Mouse (Mus musculus) liver, adult 2 months (tissue): ENCODE measurements around the gene Gm49450. TPM values are rescaled to one million over a fixed set of nuclear protein-coding genes. Genes with fewer than 3 reads are reported as not detected.

Experiments used
- DNase-seq: peaks from one replicate; pipeline ENCODE4 v3.0.0-alpha.2; 2011; ENCODE audit warnings: low read depth, low spot score; ENCODE audit errors: extremely low read depth
- H3K27ac ChIP-seq: fragments of 200-500 bp; replicated peaks from 2 replicates; pipeline ENCODE4 v1.5.1; 2012; ENCODE audit warnings: low read depth, mild to moderate bottlenecking, control low read depth, inconsistent platforms, low read length; ENCODE audit not compliant: insufficient read depth
- H3K27me3 ChIP-seq: fragments of 200-500 bp; 2 replicates; pipeline ENCODE4 v1.6.1; 2012; ENCODE audit warnings: mild to moderate bottlenecking, moderate library complexity, low read length, inconsistent platforms; ENCODE audit not compliant: control insufficient read depth, insufficient read depth
- H3K36me3 ChIP-seq: fragments of 200-500 bp; 2 replicates; pipeline ENCODE4 v1.6.1; 2012; ENCODE audit warnings: low read length, inconsistent platforms; ENCODE audit not compliant: control insufficient read depth, insufficient read depth
- H3K4me1 ChIP-seq: fragments of 200-500 bp; 2 replicates; pipeline ENCODE4 v1.6.1; 2011; ENCODE audit warnings: low read length; ENCODE audit not compliant: control insufficient read depth, insufficient read depth
- H3K4me3 ChIP-seq: fragments of 200-500 bp; 2 replicates; pipeline ENCODE4 v1.5.1; 2011; ENCODE audit warnings: low read depth, mild to moderate bottlenecking, control low read depth, low read length, moderate library complexity; ENCODE audit not compliant: insufficient read depth
- H3K79me2 ChIP-seq: fragments of 200-500 bp; 2 replicates; pipeline ENCODE4 v1.6.1; 2012; ENCODE audit warnings: inconsistent platforms, mild to moderate bottlenecking, low read length, moderate library complexity; ENCODE audit not compliant: control insufficient read depth, insufficient read depth
- H3K9ac ChIP-seq: fragments of 200-500 bp; 2 replicates; pipeline ENCODE4 v1.6.1; 2012; ENCODE audit warnings: low read depth, mild to moderate bottlenecking, control low read depth, inconsistent platforms, low read length
- CTCF ChIP-seq: fragments of 200-500 bp; IDR thresholded peaks from 2 replicates; pipeline ENCODE4 v1.5.1; 2011; ENCODE audit warnings: low read depth, low read length, control low read depth
- POLR2A ChIP-seq: fragments of 200-500 bp; IDR thresholded peaks from 2 replicates; pipeline ENCODE4 v1.6.1; 2011; ENCODE audit warnings: low read length, control low read depth; ENCODE audit not compliant: insufficient read depth; ENCODE audit errors: extremely low read depth
- WGBS: fragments of 180-500 bp; shearing (Covaris S2); methylation state at CpG from one replicate; pipeline ENCODE4 v1.1.7; 2018; 5-methylcytosine and 5-hydroxymethylcytosine counted together
- polyA plus RNA-seq: library from polyadenylated mRNA; depleted of rRNA; stranded (reverse); fragments of >200 nt; gene quantifications from 2 replicates; pipeline ENCODE4 v1.2.3, GENCODE M21; 2012
- total RNA-seq: library from RNA; depleted of rRNA; stranded (reverse); fragments of >200 nt; gene quantifications from 2 replicates; pipeline ENCODE4 v1.2.3, GENCODE M21; 2014

The Gm49450 gene
- total and polyA plus RNA-seq, 2 experiments, result 2.9 TPM; not detected in 1

DNA sequence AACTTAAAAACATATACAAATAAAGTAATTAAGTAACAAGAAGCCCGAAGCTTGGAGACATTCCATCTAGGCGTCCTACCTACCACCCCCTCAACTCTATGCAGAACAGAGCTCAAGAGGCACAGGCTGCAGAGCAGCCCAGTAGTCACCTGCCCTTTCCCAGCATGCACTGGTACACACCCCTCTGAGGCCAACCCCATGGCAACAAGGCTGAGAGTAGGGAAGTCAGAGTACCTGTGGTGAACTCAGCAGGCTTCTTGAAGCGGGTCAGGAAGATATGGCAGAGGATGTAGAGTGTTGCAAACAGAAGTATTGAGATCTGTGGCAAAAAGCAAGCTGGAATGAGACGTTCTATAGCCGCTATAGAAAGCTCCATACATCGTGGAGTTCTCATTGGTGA is 38.4 kb downstream of the Gm49450 start:
- DNase-seq, result no peak
- WGBS, result 98% methylated on average over 6 of the region's 6 CpGs
- Histone ChIP-seq H3K9ac (no peak overlapping the region), H3K27ac (no peak overlapping the region), H3K79me2 (peaks cover 9% of the 10 kb centered on the region; the same call in 1 of the 2 replicates), H3K36me3 (peaks cover 12% of the 10 kb centered on the region), H3K27me3 (no peaks in the 10 kb centered on the region), H3K4me1 (peaks cover 11% of the 10 kb centered on the region), H3K4me3 (no peak overlapping the region)
- TF ChIP-seq POLR2A, result no peak
- TF ChIP-seq CTCF, result no peak

DNA sequence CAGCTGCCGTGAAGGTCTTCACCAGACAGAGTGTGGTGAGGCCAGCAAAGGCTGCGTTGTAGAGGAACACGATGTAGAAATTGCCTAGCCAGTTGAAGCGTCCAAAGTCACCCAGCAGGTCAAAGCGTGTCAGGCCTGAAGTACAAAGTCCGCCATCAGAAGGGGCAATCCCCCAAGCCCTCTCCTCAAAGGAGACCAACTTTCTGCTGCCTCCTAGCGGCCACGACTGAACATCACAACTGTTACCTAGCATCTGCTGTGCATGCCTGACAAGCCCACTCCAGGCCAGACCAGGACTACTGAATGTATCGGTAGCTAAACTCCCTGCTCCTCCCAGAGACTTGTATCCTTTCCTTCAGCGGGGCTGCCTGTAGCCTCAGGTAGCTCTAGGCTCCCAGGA is 48.7 kb downstream of the Gm49450 start:
- H3K27ac ChIP-seq, result no peak overlapping the region
- peak; percentile 73 for TF ChIP-seq CTCF
- no peak for TF ChIP-seq POLR2A
- H3K4me3 ChIP-seq, result no peak overlapping the region
- H3K36me3 ChIP-seq, result peaks cover 4% of the 10 kb centered on the region; the same call in 1 of the 2 replicates
- WGBS, result 51% methylated on average over 10 of the region's 10 CpGs
- no peak for DNase-seq
- H3K9ac ChIP-seq, result no peak overlapping the region
- H3K4me1 ChIP-seq, result no peaks in the 10 kb centered on the region
- H3K27me3 ChIP-seq, result no peaks in the 10 kb centered on the region
- no peaks in the 10 kb centered on the region for H3K79me2 ChIP-seq

DNA sequence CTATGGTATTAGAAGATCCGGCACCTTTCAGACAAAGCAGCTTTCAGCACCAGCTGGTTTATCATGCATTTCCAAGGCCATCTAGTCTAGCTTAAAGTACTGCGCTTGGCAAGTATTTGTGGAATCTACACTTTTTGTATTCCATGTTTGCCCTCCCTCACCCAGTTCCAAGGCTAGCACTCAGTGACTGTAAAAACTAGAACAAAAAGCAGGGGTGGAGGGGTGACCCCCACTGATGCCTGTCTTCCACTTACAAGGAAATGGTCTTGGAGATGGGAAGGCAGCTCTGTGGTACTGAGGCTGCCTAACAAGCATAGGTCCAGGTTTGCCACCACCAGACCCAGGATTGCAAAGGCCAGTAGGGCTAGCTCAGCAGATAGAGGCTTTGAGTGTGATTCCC is 50.8 kb downstream of the Gm49450 start:
- Histone ChIP-seq H3K79me2 (no peaks in the 10 kb centered on the region), H3K27ac (no peak overlapping the region), H3K27me3 (peaks cover under 1% of the 10 kb centered on the region; the same call in 1 of the 2 replicates), H3K9ac (no peak overlapping the region), H3K36me3 (peaks cover 3% of the 10 kb centered on the region; the same call in 1 of the 2 replicates), H3K4me3 (no peak overlapping the region), H3K4me1 (no peaks in the 10 kb centered on the region)
- no peak for TF ChIP-seq CTCF
- TF ChIP-seq POLR2A, result no peak
- no peak for DNase-seq
- 98% methylated on average over 2 of the region's 2 CpGs for WGBS

DNA sequence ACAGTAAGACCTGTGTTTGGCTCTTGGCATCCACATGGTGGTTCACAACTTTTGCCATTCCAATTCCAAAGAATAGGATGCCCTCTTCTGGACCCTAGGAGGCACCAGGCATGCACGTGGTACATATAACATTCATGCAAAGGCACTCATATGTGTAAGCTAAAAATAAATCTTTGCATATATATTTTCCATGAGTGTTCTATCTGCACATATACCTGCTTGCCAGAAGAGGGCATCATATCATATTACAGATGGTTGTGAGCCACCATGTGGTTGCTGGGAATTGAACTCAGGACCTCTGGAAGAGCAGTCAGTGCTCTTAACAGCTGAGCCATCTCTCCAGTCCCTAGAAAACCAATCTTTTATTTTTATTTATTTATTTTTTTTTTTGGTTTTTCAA is 51.8 kb downstream of the Gm49450 start:
- H3K27me3 ChIP-seq, result peaks cover 7% of the 10 kb centered on the region; the same call in 1 of the 2 replicates
- no peak overlapping the region for H3K9ac ChIP-seq
- WGBS, result 83% methylated on average over 1 of the region's 1 CpGs
- no peak for TF ChIP-seq CTCF
- TF ChIP-seq POLR2A, result no peak
- no peaks in the 10 kb centered on the region for H3K36me3 ChIP-seq
- H3K27ac ChIP-seq, result no peak overlapping the region
- DNase-seq, result no peak
- H3K4me1 ChIP-seq, result no peaks in the 10 kb centered on the region
- no peak overlapping the region for H3K4me3 ChIP-seq
- H3K79me2 ChIP-seq, result no peaks in the 10 kb centered on the region

DNA sequence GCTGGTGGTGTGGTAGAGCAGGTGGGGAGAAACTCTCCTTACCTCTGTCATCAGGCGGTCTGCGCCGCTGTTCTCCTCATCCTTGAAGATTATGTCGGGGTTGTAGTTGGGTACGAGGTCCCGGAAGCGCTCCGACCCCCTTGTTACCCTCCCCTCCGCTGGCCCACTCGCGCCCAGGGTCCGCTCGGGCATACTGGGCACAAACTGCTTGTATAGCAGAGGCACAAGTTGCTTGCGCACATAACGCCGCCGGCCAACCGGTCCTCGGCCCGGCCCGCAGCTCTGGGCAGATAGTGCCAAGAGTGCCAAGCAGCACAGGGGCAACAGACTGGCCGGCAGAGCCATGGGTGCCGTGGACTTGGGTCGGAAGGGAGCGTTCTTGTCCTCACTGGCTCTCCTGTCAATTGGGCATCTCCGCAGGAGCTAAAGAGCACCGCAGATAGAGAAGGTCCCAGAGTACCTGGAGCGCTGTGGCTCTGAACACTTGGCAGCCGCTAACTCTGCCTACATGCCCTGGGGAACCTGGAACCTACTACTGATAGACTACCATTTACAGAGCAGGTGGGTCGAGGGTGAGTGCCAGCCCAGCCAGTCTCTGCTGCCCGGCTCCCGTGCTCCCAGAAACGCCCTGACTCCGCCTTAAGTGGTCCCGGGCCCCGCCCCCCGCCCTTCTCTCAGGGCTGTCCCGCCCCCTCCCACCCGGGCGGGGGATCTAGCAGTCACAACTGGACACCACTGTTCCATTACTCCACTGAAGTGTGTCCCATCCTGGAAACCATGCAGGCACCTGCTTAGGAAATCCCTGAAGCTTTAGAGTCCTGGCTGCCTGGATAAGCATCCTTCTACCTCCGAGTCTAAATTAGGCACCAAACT is 55.2 kb downstream of the Gm49450 start, which contains the start of gene Dhh:
Dhh (minus strand) TSS at position 613 of the 873 bp plus-strand sequence.
- H3K36me3 ChIP-seq, result no peaks in the 10 kb centered on the region
- peaks cover 22% of the 10 kb centered on the region for H3K27me3 ChIP-seq
- 0 out of 2 replicates have a peak, but pooled peaks cover 1% of the 10 kb centered on the region for H3K4me1 ChIP-seq
- peak within 1 kb of the TSS; percentile 36 for H3K4me3 ChIP-seq
- TF ChIP-seq CTCF (no peak), POLR2A (no peak)
- WGBS, result 4% methylated on average over 41 of the region's 41 CpGs
- H3K9ac ChIP-seq, result peak within 1 kb of the TSS; percentile 23
- no peak within 1 kb of the TSS for H3K27ac ChIP-seq
- no peak for DNase-seq
- no peaks in the 10 kb centered on the region for H3K79me2 ChIP-seq

DNA sequence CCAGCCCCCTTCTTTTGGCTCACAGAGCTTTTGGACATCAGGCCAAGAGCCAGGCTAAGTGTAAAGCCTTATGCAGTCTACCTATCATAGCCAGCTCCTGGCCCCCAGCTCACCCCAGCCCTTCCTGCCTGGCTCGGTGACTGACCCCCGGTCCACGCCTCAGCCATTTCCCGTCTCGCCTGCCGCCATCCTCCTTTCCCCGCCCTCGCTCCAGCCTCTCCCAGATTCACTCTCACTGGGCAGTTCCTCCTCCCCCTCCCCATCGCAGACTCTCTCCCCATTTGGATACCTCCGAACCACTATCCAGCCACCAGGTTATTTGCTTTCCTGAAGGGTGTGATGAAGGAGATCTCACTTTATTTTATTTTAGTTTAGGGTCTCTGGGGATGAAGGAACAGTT is 55.9 kb downstream of the Gm49450 start:
- no peak for DNase-seq
- Histone ChIP-seq H3K27ac (no peak overlapping the region), H3K79me2 (no peaks in the 10 kb centered on the region), H3K4me3 (no peak overlapping the region), H3K27me3 (peaks cover 22% of the 10 kb centered on the region), H3K4me1 (0 out of 2 replicates have a peak, but pooled peaks cover 1% of the 10 kb centered on the region), H3K36me3 (no peaks in the 10 kb centered on the region), H3K9ac (no peak overlapping the region)
- no peak for TF ChIP-seq POLR2A
- no peak for TF ChIP-seq CTCF
- WGBS, result 18% methylated on average over 10 of the region's 10 CpGs
